Mouse (Mus musculus) hematopoietic multipotent progenitor cell, adult 10-12 weeks (in vitro differentiated cells): ENCODE measurements around the gene Plch1. TPM values are rescaled to one million over a fixed set of nuclear protein-coding genes. Genes with fewer than 3 reads are reported as not detected.

Source experiments
- polyA plus RNA-seq: library from polyadenylated mRNA; stranded (reverse); fragments of >175 nt; gene quantifications from 2 replicates; pipeline ENCODE4 v1.2.3, GENCODE M21; 2012; ENCODE audit warnings: low replicate concordance

Plch1 gene
- not detected in 2 replicates for polyA plus RNA-seq

DNA sequence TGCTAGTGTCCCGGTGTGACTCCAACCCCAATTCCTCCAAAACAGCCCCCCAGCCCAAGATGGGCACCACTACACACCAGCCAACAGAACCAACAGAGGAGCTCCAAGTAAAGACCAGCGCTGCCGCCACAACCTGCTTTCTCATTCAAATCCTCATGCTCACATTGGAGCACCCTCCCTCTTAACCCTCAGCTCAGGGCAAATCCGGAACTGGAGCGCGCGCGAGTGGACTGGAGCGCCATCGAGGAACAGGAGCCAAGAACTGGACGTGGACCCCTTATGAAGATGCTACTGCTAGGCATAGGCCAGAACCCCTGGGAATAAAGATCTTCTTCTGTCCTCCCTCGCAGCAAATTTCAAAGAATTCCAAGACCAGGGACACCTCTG, at the start of gene Plch1:
Gene Plch1, minus strand, starts transcription at position 164 of the 387 bp plus-strand sequence.

GRCm38 (mm10) chr3:63928878-63929859, 29.9 kb upstream of the Plch1 start, which contains the start of gene E130311K13Rik:
Gene E130311K13Rik, minus strand, starts transcription at chr3:63929472.

Other genes with a start within 250 kb of the Plch1 start
- gene E130311K13Rik, start 30.0 kb upstream of the Plch1 start, polyA plus RNA-seq: 3.5 and 7.4 TPM in 2 replicates
- 20.0 and 36.4 TPM in 2 replicates for gene Slc33a1, start 65.3 kb upstream of the Plch1 start, polyA plus RNA-seq
- 0.43 and 1.3 TPM in 2 replicates for gene Gmps, start 76.6 kb upstream of the Plch1 start, polyA plus RNA-seq
- gene Vmn2r1, start 182.1 kb upstream of the Plch1 start, polyA plus RNA-seq: not detected in 2 replicates
- not detected in 2 replicates for gene Vmn2r2, start 242.5 kb upstream of the Plch1 start, polyA plus RNA-seq